Mouse (Mus musculus): Measurements from ENCODE around the gene Man2a2. TPM values are rescaled to one million over a fixed set of nuclear protein-coding genes. Genes with fewer than 3 reads are reported as not detected.

Gene Man2a2
- total RNA-seq (2015) (31.2 and 32.6 TPM in 2 replicates), total RNA-seq (2017) (37.9 and 44.0 TPM in 2 replicates)

DNA sequence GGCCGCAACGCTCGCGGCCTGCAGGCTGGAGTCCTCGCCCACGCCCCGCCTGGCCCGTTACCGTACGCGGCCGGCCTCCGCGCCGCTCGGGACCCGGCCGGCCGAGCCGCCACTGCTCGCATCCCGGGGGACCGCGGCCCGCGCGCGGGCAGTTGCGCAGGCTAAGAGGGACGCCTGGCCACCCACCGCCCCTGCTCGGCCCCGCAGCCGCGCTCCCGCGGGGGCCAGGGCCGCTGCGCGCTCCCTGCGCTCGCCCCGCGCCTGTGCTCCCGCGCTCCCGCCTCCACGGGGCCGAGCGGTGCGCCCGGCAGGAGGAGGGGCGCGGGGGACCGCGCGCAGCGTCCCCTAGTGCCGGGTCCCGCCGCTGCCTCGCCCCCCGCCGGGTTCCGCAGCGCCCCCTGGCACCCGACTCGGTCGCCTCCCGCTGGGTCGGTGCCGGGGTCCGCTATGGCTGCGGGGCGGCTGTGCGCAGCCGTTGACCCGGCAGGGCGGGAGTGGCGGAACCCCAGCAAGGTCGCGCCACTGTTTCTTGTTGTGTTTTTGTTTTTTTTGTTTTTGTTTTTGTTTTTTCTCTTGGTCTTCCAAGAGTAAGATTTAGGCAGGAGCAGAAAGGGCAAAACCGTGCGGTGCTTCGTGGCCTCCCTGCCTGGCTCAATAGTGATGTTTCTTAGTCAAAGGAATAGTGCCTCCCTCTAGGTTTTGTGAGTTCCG lies at the start of gene Man2a2:
Gene Man2a2, minus strand, starts transcription at position 335 of the 711 bp plus-strand sequence.
- peak; percentile 44 for ATAC-seq (replicated peaks; ENCODE audit: poor library complexity)

DNA sequence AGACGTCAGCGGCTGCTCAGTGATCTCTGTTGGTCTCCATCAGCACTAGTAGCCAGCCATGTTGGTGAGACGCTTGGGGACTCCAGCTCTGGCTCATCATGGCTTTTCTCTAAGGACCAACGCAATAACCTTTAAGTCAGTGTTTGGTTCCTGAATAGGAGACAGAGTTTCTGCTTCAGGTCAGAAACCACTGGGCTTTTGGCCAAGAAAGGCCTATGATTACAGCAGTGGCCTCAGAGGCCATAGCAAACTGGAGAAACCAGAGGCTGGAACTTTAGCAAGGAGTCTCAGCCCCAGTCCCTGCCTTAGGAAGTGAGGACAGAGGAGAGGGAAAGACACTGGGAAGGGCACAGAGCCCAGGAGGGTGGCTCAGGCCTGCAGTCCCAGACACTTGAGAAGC lies 49.4 kb upstream of the Man2a2 start:
- ATAC-seq (replicated peaks; ENCODE audit: poor library complexity), result no peak

DNA sequence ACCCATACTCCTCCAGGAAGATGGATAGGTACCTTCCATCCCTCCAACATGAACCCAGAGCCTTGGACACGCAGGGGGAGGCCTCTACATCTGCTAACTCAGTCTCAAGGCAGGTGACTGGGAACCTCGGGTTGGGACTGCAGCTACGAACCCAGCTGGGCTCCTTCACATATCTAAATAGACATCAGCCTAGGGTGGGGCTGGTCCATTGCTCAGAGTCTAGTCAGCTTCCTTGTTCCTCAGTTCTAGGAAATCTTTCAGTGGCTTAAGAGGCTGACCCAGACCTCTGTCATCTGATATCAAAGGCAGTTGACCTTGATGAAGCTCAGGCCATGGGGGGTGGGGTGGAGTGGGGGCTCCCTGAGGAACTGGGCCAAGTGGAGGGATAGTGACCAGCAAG lies 48.1 kb upstream of the Man2a2 start:
- no peak for ATAC-seq (replicated peaks; ENCODE audit: poor library complexity)

- ATAC-seq (replicated peaks; ENCODE audit: poor library complexity), result no peak
Measured at GRCm38 (mm10) chr7:80418036-80418435, 46.9 kb upstream of the Man2a2 start.

DNA sequence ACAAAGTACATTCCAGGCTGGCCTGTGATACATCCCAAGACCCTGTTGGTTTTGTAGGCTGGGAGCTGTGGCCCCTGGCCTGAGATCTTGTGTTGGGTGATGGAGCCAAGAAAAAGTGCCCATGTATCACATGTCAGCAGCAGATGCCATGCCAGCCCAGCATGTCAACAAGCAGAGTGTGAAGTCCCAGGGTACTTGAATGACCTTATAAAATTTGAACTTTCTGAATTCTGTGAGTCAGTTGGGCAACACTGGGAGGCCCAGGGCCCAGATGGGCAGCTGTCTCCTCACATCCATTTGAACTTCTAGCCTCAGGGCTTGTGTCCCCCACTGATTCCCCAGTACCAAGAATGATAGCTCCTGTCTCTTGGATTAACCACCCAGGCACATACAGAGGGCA lies 46.4 kb upstream of the Man2a2 start:
- ATAC-seq (replicated peaks; ENCODE audit: poor library complexity), result no peak

- ATAC-seq (replicated peaks; ENCODE audit: poor library complexity), result peak; percentile 69
Measured at GRCm38 (mm10) chr7:80416969-80417368, 45.8 kb upstream of the Man2a2 start.

DNA sequence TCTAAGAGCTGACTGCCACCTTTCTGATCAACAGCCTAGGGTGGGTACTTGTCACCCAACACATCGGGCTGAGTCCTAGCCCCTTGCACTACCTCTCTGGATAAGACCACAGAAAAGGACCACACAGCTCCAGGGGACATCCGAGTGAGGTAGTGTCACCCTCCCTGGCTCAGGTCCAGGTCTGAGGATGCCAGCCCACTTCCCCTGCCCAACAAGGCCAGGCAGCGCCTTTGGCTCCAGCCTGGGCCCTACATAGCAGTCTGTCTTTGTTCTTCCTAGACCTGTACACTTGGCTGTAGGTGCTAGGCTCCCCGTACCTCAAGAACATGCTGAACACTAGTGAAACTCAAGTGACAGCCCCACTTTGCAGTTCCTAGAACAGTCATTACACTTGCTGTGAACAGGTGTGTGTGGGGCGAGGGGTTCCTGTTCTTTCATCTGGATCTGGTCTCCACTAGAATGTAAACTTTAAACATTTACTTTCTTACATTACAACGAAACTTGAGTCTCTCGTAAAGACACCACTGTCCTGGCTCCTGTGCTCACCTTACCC lies 43.2 kb upstream of the Man2a2 start:
- ATAC-seq (replicated peaks; ENCODE audit: poor library complexity), result peak; percentile 30; the same call in 1 of the 2 replicates

- no peak for ATAC-seq (replicated peaks; ENCODE audit: poor library complexity)
Measured at GRCm38 (mm10) chr7:80413512-80414302, 42.5 kb upstream of the Man2a2 start.

DNA sequence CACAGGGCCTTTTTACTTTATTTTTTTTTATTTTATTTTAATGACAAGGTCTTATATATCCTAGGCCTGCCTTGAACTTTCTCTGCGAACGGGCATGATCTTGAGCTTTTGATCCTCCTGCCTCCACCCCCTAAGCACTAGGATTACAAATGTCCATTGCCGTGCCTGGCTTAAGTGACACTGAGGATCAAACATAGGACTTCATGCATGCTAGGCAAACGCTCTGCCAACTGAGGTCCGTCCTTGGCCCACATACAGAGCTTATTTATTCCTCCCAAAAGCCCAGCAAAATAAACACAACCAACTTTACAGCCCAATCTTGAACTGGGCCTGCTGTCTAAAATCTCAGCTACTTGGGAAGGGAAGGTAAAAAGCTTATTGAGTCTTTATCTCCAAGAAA lies 41.6 kb upstream of the Man2a2 start:
- ATAC-seq (replicated peaks; ENCODE audit: poor library complexity), result no peak

- ATAC-seq (replicated peaks; ENCODE audit: poor library complexity), result no peak
Measured at GRCm38 (mm10) chr7:80412279-80412678, 41.1 kb upstream of the Man2a2 start.

GRCm38 (mm10) chr7:80410380-80410779 lies 39.2 kb upstream of the Man2a2 start:
- no peak for ATAC-seq (replicated peaks; ENCODE audit: poor library complexity)

DNA sequence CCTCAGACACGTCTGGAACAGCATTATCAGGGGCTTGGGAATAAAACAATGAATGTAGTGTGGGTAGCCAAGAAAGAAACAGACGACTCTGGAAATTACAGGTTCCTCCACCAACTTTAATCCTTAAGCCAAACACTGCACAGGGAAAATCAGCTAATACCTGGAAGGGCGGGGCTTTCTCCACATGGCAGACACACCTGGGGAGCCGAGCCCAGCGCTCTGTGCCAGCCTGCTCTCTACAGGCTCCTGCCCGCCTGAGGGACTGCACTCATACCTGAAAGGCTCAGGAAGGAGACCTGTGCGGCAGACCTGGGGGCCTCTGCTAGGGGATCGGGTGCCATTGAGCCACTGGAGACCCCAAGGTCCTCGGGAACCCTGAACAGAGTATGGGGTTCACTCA lies 36.5 kb upstream of the Man2a2 start:
- ATAC-seq (replicated peaks; ENCODE audit: poor library complexity), result no peak

DNA sequence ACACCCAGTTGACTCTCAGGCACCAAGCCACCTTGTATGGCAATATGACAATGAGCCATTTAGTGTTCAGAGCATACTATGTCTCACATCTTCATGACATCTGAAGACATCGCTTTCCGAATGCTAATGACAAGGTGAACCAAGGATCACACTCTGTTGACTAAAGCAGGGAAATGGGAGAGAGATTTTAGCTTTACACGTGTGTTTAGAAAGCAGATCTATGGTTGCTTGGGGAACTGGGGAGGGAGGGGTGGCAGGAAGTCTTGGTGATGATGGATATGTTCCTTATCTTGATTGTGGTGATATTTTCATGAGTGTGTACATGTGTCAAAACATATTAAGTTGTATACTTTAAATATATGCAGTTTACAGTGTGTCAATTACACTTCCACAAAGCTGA lies 35.0 kb upstream of the Man2a2 start:
- ATAC-seq (replicated peaks; ENCODE audit: poor library complexity), result no peak

GRCm38 (mm10) chr7:80405188-80405695 lies 34.1 kb upstream of the Man2a2 start, which contains the start of gene Furin:
TSS of gene Furin (minus strand) at chr7:80405436.
- no peak for ATAC-seq (replicated peaks; ENCODE audit: poor library complexity)

DNA sequence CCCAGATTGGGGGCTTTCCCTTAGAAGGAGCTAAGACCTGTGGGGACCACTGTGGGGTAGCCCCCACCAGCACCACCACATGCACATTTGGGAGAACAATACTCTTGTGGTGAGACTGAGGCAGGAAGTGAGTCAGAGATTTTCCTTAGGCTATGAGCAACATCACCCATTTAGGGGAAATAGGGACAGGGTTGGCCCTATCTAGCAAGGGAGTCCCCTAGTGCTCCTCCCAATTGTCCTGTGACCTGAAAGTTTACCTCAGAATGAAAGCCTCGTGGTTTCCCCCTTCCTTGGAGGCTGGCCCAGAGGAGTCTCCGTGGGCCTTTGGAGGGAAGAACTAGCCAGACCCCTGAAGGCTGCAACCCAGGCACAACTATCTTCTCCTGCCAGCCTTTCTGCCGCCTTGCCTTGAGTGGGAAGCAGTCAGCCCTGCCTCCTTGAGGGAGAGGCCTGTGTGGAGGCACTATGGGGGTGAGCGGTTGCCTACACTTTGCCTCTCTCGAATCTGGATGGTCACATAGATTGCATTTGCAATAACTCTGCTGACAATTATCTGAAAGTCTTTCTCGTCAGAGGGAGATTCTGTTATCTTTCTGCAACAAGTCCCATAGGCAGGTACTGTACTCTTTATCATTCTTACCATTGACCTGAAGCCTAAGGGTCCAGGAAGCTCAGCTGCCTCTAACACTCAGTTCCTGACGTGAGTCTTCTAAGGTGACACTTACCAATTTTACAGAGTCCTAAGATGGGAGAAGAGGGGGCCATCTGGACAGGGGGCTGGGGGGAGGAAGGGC lies 33.1 kb upstream of the Man2a2 start:
- peak; percentile 61 for ATAC-seq (replicated peaks; ENCODE audit: poor library complexity)

DNA sequence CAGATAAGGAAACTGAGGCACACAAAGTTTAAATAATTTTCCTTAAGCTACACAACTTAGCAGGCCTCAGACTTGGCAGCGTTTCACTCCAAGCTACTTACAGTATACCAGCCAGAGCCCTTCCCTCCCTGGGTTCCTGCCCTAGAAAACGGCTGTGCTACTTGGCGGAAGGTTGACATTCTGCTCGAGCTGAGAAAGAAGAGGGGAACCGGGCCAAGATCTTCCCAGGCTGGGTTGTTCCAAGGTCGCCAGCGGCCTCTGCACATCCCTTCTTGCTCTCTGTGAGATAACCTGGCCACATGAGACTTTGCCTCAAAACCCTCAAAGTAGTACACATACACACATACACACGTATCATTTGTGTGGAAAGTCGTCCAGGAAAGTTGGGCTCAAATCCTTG lies 32.4 kb upstream of the Man2a2 start:
- 0 out of 2 replicates have a peak, but pooled peaks have one; percentile 3 for ATAC-seq (replicated peaks; ENCODE audit: poor library complexity)

DNA sequence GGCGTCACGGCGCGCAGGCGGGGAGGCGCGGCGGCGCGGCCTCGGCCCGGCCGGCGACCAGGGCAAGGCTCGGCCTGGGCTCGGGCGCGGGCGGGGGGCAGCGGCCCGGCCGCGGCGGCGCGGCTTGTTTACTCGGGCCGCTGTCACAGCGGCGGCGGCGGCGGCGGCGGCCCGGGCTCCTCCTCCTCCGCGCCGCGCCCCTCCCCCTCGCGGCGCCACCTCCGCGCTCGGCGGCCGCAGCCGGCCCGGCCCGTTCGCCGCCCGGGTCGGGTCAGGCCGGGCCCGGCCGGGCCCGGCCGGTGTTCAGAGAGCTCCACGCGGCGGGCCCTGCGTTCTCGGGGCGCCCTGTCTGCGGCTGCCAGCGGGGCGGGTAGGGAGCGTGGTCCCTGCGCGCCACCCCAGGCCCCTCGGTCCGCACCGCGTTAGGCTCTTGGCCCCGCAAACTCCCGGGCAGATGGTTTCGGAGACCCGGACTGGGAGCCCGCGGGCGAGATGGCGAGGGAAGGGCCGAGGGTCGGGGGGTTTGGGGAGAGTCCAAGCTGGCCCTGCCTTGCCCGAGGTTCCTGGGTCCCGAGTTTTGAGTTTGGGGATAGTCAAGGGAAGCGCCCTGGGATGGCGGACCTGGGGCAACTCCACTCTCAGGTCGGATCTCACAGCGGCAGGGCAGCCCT lies 31.6 kb upstream of the Man2a2 start:
- 0 out of 2 replicates have a peak, but pooled peaks have one; percentile 13 for ATAC-seq (replicated peaks; ENCODE audit: poor library complexity)

DNA sequence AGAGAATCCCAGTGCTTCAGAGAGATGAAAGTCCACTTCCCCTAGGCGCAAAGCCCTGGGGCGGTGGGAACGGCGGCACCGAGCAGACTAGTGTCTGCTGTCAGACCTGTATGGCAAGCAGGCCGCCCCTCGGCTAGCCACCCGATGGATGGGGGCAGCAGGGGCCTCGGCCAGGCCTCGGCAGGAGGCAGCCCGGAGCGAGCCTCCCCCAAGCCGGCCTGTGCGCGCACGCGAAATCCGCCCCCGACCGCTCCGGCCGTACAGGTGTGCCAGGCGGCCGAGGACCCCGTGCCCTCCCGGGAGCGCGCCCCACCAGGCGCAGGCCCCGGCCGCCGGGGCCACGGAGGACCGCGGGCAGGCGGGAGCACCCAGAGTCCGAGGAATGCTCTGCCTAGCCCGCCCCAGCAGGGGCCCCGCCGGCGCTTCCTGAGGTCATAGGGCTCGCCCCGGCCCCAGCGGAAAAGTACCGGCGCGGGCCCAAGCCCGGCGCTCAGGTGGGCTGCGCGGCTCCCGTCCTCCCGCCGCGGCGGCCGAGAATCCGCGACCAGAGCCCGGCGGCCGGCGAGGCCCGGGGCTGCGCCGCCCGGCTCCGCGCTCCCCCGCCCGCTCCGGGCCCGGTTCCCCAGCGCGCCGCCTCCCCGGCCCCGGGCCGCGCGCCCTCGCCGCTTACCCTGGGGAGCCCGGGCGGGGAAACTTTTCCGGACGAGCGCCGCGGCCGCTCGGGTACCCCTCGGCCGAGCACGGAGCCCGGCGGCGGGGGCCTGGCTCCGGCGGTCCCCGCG lies 30.9 kb upstream of the Man2a2 start:
- no peak for ATAC-seq (replicated peaks; ENCODE audit: poor library complexity)

All from megakaryocyte progenitor cell, adult 5-6 weeks (primary cell).